Mouse (Mus musculus) activated CD4-positive, CD25-positive, alpha-beta regulatory T cell, adult 4 months (primary cell): Measurements from ENCODE around the gene Myh7. TPM values are rescaled to one million over a fixed set of nuclear protein-coding genes. Genes with fewer than 3 reads are reported as not detected.

Experiments
- ATAC-seq: one replicate; pipeline ENCODE4 v1.8.0; 2017
- polyA plus RNA-seq, 2 experiments: library from polyadenylated mRNA; unstranded; fragments of 100-300 nt; shearing (Covaris generic); gene quantifications; one replicate each; pipeline ENCODE4 v1.2.1; 2017

The Myh7 gene
- polyA plus RNA-seq, 2 experiments from 2014 or later = not detected

- ATAC-seq = no peak
Observed at GRCm38 (mm10) chr14:54941024-54941978, 53.1 kb downstream of the Myh7 start.

GRCm38 (mm10) chr14:54940176-54940530 is 54.3 kb downstream of the Myh7 start:
- no peak for ATAC-seq

- ATAC-seq = no peak
Observed at GRCm38 (mm10) chr14:54939434-54940175, 54.8 kb downstream of the Myh7 start.

GRCm38 (mm10) chr14:54938431-54939219 is 55.8 kb downstream of the Myh7 start:
- no peak for ATAC-seq

GRCm38 (mm10) chr14:54937361-54938182 is 56.9 kb downstream of the Myh7 start:
- no peak for ATAC-seq

GRCm38 (mm10) chr14:54936831-54937160 is 57.6 kb downstream of the Myh7 start:
- no peak for ATAC-seq

GRCm38 (mm10) chr14:54935904-54936830 is 58.3 kb downstream of the Myh7 start, which contains the start of gene Cmtm5:
Cmtm5 (plus strand) TSS chr14:54936261.
- ATAC-seq = no peak

GRCm38 (mm10) chr14:54932645-54933150 is 61.7 kb downstream of the Myh7 start, which contains the start of gene Il25:
Il25 (plus strand) TSS chr14:54932695.
- no peak for ATAC-seq

- no peak for ATAC-seq
Observed at GRCm38 (mm10) chr14:54930431-54930830, 64.0 kb downstream of the Myh7 start.

- ATAC-seq = no peak
Observed at GRCm38 (mm10) chr14:54929801-54930200, 64.6 kb downstream of the Myh7 start.

GRCm38 (mm10) chr14:54927296-54927695 is 67.1 kb downstream of the Myh7 start:
- no peak for ATAC-seq

- ATAC-seq = no peak
Observed at GRCm38 (mm10) chr14:54926401-54927158, 67.8 kb downstream of the Myh7 start.

GRCm38 (mm10) chr14:54925349-54926342 is 68.8 kb downstream of the Myh7 start, which contains the start of gene Efs:
Efs (minus strand) TSS chr14:54926126.
- ATAC-seq = no peak

- ATAC-seq = no peak
Observed at GRCm38 (mm10) chr14:54924641-54925348, 69.6 kb downstream of the Myh7 start.
